Mouse (Mus musculus) CD4-positive, CD25-positive, alpha-beta regulatory T cell, adult 9 weeks (primary cell): Measurements from ENCODE around the gene Usp35. TPM values are rescaled to one million over a fixed set of nuclear protein-coding genes. Genes with fewer than 3 reads are reported as not detected.

Experiments used
- polyA plus RNA-seq: library from polyadenylated mRNA; unstranded; fragments of 100-300 nt; shearing (Covaris generic); gene quantifications from one replicate; pipeline ENCODE4 v1.2.1, GENCODE M21; 2017

The Usp35 gene
- polyA plus RNA-seq, result 0.92 TPM

GRCm38 (mm10) chr7:97331726-97332666 is at the start of gene Usp35, which contains the start of gene Kctd21:
Gene Usp35, minus strand, starts transcription at chr7:97332020.
Gene Kctd21, plus strand, starts transcription at chr7:97332327.

Other genes with a start within 250 kb of the Usp35 start
- 2.4 TPM for gene Kctd21, start 307 bp upstream of the Usp35 start, polyA plus RNA-seq
- gene Alg8, start 39.6 kb upstream of the Usp35 start, polyA plus RNA-seq, result 19.7 TPM
- 194 TPM for gene Ndufc2, start 68.0 kb upstream of the Usp35 start, polyA plus RNA-seq
- not detected for gene Thrsp, start 85.7 kb upstream of the Usp35 start, polyA plus RNA-seq
- not detected for gene Kctd14, start 119.3 kb upstream of the Usp35 start, polyA plus RNA-seq
- gene Ints4, start 148.9 kb upstream of the Usp35 start, polyA plus RNA-seq, result 60.9 TPM
- gene Aamdc, start 247.5 kb upstream of the Usp35 start, polyA plus RNA-seq, result 55.8 TPM
- 17.9 TPM for gene Rsf1, start 247.9 kb upstream of the Usp35 start, polyA plus RNA-seq